Mouse (Mus musculus) cerebellum, adult 18-20 months (tissue): ENCODE measurements around the gene Mrps10.
"Not testable (repeated sequence)": the region's sequence is repeated elsewhere in the genome, so short reads cannot be mapped to it uniquely, and the experiment has no call there.

Experiments used
- DNase-seq, 2 experiments: peaks; one replicate each; pipeline ENCODE4 v3.0.0; 2021

The Mrps10 gene

DNA sequence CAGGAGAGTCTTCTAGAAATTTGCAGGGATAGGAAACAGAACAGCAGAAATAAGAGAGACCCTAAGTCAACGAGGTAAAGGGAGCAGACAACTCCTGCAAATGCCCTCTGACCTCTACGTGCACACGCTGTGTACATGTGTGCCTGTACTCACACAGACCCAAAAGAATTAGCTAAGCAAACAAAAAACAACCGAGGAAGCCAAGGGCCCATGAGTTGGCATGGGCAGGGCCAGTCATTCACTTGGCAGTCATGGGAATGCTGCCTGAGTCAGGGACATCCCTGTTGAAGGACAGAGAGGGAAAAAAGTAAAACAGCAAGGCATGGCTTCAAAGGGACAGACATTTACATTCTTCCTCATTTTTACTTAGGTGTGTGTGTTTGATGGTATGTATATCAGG lies 14.6 kb downstream of the Mrps10 start:
- no peak for DNase-seq

DNA sequence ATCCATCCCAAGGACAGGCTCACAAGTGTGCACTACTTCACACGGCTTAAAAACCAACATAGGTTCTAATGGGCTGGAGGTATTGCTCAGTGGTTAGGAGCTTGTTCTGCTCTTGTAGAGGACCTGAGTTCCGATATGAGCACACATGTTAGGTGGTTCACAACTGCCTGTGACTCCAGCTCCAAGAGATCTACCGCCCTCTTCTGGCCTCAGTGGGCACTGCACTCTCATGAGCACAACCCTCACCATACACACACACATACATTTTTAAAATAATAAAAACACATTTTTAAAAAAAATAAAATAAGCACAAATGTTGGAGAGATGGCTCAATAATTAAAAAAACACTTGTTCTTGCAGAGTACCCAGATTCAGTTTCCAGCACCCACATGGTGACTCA lies 15.4 kb downstream of the Mrps10 start:
- no peak for DNase-seq

DNA sequence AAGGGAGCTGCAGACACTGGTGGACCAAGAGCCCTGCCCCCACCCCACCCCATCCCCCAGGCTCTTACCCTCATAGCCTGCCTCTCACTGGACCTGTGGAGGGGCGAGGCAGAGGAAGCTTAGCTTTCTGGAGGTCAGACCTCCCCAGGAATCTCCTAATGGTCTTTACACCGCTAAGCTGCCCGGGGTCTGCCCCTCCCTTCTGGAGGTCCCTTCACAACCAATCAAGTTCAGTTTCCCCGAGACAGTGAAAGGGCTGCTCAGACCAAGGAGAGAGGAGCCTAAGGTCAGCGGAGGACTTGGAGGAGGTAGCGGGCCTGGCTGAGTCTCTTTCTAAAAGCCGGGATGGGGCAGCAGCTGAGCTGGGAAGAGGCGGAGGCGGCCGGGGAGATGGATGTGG lies 16.5 kb downstream of the Mrps10 start, which contains the start of gene Guca1b:
Gene Guca1b (plus strand): TSS at position 249 of the 400 bp plus-strand sequence.
- DNase-seq: no peak

DNA sequence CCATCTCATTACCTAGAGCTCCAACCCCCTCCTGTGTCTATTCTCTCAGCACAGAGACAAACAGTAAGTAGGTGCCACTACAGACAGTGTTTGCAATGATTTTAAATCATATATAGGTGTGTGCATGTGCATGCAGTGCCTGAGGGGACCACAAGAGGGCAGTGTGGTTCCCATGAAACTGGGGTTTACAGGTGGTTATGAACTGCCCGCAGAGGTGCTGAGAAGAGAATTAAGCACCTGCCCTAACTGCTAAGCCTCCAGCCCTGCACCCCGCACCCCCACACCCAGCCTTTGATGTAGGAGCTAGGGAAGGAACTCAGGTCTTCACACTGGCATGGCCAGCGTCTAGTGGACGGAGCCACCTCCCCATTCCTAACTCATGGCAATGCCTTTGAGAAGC lies 18.0 kb downstream of the Mrps10 start:
- peak in 1 of 2 experiments; percentile 25 for DNase-seq

DNA sequence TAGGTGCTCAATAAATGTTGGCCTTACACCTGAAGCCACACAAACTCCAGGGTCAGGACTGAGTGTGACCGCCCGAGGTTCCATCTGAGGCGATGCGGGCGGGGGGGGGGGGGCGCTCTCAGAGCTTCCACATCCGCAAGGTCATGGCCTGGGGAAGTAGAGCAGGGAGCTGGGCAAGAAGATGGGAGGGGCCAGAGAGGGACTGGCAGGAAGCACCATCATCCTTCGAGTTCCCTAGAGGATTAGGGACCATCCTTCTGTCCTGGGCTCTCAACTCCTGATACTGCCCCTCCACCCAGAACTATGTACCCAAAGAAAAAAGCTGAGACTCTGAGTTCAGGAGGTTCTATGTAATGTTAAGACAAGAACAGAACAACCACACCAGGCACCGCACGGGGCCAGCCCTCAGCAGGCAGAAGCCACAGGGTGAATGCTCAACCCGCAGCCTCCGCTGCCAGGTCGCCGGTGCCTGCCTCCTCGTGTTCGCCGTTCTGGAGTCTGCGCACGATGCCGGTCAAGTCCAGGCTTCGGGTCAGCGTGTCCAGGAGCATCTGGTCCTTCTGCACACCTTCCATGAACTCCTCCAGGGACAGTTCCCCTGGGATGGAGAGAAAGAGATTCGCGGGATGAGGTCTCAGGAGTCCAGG lies 25.7 kb downstream of the Mrps10 start:
- DNase-seq: no peak

DNA sequence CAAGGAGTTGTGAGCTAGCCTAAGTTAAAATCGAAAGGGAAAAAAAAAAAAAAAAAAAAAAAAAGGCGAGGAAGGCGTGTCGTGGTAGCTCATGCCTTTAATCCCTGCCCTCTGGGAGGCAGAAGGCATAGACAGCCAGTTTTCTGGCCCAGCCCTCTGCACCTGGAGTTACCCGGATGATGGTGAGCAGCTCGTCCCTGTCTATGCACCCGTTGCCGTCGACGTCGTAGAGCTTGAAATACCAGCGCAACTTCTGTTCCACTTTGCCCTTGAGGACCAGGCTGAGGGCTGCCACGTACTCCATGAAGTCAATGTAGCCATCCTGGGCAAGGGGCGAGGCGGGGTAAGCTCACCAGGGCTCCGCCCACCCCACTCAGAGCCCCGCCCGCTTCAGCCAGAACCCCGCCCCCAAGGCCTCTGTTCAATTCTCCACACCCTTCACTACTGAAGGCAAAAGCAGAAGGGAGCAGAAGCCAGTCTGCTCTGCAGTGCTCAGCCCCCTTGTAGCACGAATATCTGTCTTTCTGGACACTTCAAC lies 26.8 kb downstream of the Mrps10 start:
- DNase-seq: no peak

DNA sequence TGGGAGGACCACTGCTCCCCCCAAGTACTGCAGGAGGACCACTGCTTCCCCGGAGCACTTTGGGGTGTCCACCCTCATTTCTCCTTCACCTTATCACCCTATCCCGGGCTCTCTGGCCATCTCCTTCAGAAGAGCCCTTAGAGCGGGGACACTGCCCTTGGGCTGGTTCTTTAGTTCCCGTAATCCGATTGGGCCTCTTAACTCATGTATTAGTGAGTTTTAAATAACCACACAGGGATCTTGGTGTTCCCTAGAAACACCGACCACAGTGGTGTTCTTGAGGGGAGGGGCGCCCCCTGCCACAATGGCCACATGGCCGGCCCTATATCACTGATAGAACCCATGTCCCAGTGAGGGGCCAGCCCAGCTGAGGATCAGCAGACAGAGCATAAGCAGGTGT lies 30.4 kb downstream of the Mrps10 start:
- no peak for DNase-seq

DNA sequence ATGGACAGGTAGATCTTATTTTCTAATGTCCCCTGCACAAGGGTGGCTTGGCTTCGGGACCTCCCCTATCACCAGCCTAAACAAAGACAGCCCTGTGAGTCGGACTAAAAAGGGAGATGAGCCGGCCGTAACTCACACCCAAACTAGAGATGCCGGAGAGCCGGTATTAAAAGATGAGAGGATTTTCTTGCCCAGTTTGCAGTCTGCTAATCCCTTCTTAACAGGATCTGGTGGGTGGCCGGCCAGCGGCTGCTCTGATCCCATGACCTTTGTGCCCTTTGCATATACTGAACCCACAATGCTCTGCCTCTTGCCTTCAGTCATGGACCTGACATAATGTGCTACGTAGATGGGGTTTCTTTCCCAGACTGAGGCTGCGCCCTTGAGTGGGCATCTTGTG lies 31.8 kb downstream of the Mrps10 start, which contains the start of gene Guca1a:
Gene Guca1a (minus strand): TSS at position 134 of the 400 bp plus-strand sequence.
- no peak for DNase-seq

DNA sequence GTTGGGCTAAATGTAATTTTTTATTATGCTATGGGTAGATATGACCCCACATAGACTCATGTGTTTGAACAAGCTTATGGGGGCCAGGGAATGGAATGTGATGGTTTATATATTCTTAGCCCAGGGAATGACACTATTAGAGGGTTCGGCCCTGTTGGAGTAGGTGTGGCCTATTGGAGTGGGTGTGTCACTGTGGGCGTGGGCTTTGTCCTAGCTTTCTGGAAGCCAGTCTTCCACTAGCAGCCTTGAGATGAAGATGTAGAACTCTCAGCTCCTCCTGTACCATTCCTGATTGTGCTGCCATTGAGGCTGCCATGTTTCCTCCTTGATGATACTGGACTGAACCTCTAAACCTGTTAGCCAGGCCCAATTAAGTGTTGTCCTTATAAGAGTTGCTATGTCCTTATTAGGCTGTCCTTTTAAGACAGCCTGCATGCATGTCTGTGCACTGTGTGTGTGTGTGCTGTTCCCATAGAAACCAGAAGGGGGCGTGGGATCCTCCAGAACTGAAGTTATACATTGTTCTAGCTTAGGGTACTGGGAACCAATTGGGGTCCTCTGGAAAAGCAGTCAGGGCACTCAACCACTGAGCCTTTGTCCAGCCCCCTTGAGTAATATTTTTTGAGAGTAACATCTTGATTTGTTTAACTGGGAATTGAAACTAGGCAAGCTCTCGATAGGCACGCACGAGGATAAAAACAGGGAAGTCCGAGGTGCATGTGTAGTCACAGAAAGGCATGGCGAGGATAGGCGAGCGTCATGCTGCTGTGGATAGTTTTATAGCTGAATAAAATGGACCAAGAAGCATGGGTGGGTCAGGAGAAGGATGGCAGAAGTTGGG lies 39.2 kb downstream of the Mrps10 start:
- DNase-seq: no peak

DNA sequence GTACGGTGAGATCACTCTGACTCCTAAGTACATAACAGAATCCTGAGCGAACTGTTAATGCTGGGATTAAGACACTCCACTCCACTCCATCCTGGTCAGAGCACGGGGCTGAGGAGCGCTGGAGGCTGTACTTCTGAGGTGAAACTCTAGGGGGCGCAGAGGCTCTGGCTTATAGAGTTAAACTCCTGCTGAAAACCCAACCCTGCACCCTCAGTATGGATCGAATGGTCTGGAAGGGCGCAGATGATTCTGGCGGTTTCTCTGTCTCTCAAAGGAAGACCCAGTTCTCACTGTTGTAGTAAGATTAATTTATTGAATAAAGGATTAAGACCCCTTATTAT lies 39.8 kb downstream of the Mrps10 start:
- peak; percentile 53 to 62 for DNase-seq

DNA sequence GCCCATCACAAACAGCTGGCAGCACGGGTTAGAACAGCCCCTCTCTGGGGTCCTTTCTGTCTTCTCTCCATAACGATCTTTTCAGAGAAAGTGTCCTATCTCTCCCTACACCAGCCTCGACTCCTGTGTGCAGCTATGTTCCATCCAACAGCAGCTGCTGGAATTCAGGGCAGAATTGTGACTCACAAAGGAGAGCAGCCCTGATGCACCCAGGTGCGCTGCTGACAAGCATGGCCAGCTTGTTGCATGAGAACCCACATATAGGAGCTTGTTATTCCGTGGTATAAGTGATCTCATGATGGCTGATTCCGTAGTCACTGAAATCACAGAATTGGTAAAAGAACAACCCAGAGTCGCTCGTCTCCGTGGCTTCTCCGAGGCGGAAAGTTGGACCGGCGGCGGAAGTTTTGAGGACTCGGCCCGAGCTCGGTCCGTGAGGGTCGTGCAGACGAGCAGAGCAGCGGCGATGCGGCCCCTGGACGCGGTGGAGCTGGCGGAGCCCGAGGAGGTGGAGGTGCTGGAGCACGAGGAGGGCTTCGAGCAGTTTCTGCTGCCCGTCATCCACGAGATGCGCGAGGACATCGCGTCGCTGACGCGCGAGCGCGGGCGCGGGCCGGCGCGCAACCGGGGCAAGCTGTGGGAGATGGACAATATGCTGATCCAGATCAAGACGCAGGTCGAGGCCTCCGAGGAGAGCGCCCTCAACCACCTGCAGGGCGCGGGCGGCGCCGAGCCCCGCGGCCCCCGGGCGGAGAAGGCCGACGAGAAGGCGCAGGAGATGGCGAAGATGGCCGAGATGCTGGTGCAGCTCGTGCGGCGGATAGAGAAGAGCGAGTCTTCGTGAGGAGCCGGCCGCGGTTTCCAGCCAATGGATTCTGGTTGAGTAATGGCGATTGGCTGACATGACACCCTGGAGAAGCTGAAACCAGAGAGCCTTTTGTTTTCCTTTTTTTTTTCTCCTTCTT lies 41.5 kb downstream of the Mrps10 start:
- peak; percentile 8 to 43 for DNase-seq

DNA sequence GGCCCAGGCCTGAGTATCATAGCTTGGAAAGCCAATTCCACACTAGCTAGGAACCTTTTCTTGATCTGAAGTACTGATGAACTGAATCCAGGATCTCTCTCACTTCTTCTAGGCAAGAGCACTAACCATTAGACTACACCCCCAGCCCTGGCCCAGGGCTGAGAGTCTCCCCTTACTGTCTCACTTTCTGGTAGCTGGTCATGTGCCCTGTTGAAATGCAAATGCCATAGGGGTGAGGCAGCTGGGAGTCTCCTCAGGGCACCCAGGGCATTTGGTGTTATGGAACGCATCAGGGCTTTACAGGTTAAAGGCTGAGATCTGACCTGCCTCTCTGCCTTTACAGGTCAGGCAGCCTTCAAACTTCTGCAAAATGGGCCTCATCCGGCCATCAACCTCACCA lies 51.5 kb downstream of the Mrps10 start:
- DNase-seq: no peak

DNA sequence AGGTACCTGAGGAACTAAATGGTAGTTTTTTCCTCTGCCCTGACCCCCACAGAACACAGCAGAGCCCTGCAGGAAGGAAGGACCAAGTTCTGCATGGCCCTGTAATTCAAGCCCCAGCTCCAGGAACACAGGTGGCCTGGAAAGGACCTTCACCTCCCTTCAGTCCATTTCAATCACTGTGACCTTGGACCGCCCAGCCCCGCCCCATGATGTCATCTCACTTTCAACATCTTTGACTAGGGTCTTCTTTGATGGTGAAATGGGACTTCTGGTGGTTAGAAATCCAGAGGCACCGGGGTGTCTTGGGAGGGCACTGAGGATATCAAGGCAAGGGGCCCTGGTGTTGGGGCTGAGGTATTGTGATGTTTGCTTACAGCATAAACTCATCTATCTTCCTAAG lies 52.9 kb downstream of the Mrps10 start:
- DNase-seq: no peak

DNA sequence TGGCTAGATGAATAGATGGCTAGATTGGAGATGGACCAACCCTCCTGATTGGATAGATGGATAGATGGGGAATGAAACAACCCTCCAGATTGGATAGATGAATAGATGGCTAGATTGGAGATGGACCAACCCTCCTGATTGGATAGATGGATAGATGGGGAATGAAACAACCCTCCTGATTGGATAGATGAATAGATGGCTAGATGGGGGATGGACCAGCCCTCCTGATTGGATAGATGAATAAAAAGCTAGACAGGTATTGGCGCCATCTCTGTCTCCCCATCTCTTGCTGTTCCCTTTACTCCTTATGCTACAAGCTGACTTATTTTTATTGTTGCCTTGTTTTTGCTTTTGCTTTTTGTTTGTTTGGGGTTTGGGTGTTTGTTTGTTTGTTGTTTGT lies 53.9 kb downstream of the Mrps10 start:
- not testable (repeated sequence) for DNase-seq

DNA sequence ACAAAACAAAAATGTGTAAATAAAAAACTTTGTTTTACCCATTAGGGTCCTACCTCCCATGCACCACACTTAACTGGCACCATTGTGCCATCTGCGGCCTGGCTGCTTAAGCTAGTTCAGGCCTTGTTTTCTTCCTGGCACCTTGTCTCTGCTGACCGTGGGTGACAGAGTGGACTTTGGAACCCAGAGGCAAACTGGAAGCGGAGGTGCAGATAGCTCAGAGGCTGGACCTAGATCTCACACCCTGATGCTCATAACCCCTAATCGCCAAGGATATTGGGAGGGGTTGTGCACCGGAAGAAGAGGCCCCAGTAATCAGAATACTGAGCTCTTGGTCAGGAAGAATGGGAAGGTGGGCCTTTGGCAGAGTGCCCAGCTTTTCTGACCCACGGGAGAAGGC lies 55.5 kb downstream of the Mrps10 start:
- DNase-seq: no peak

DNA sequence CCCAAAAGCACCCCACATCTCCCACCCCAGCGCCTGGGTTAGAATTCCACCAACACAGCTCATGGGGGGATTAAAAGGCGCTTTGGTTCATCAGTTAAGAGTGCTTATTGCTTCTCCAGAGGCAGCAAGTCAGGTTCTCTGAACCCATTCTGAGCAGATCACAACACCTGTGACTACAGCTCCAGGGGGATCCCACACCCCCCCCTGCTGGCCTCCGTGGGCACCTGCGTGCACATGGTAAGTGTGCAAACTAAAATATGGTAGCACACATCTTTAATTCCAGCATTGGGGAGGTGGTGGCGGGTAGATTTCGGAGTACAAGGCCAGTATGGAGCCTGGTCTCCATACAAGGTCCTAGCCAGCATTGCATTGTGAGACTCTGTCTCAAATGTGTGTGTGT lies 58.6 kb downstream of the Mrps10 start:
- DNase-seq: no peak

DNA sequence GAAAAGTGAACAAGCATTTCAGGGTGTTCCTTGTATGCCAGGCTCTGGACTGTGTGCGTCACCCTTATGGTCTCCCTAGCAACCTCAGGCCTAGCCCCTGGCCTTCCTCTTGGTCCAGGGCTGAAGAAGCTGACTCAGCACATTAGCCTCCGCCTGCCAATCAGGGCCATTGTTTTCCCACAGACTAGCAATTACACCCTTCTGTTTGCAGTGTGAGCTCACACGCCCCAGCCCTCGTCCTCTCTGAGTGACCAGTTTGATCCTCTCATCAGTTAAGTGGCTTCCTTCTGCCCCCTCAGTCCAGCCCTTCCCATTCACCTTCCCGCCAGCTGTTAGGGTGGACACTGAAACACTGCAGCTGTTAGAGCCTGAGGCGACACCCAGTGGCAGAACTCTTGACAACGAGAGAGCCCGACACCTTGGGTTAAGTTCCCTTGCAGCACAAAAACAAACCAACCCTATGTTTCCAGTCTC lies 60.2 kb downstream of the Mrps10 start:
- DNase-seq: no peak

DNA sequence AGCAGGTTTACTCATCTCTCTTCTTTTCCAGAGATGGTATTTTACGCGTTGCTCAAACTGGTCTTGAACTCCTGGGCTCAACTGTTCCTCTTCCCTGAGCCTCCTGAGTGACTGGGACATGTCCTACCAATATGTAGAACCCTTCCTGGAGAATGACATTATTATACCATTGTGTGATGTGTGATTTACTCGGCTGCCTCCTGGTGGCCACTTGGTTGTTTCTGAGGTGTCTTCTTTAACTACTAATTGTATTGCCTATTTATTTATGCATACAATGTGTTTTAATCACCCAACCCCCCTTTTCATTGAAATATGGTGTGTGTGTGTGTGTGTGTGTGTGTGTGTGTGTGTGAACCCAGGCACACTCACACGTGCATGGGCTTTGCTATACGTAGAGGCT lies 62.1 kb downstream of the Mrps10 start:
- no peak for DNase-seq
